Comparison of ENCODE assay signal across 8 mouse cellular contexts in the genomic region with DNA sequence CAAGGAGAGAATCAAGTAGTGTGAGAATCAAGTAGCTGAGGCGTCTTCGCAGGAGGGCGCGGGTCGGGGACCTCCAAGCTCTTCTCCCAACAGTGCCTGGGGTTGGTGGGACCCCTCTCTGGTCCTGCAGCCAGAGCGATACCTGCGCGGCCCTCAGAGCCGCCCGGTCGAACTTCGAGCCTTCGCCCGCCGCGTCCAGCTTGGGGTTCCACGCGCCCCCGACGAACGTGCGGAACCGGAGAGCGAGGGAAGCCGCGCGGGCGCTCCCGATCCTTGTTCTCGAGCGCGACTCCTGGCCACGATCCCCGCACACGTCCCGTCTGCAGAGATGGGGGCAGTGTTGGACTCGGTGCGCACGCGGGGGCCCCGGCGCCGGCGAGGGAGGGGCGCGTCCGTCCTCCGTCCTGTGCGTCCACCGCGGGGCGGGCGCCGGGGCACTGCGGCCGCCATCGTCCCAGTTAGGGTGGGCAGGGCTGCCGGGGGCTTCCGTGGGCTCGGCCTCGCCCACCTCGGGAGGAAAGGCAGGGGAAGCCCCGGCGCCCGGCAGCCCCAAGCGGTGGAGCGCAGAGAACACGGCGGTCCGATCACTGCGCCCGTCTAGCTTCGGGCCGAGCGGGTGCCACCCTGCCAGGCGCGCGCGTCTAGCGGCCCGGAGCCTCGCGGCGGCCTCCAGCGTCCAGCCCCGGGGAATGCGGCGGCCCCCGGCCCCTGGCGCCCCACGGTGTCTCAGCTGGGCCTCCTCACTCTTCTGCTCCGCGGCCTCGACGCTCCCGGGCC. TPM values are rescaled to one million over a fixed set of nuclear protein-coding genes. Genes with fewer than 3 reads are reported as not detected.
A peak's percentile ranks its signal among the peaks of the same experiment; 100 is the strongest.
DNase-seq lines count a peak whose midpoint lies in the region; ATAC-seq and TF ChIP-seq lines count a peak whose summit lies in the region.

TSS of gene She (plus strand) at position 556 of the 777 bp plus-strand sequence.

- H3K9ac ChIP-seq in forebrain, embryonic 16.5 days (replicated peaks; ENCODE audit: low read depth, low read length): peak within 1 kb of the TSS; percentile 30; the same call in 1 of the 2 replicates
- peak within 1 kb of the TSS; percentile 59 for H3K9ac ChIP-seq in hindbrain, embryonic 16.5 days (ENCODE audit: low read depth, low read length)
- H3K9ac ChIP-seq in liver, embryonic 14.5 days (replicated peaks): no peak within 1 kb of the TSS

- TF ChIP-seq EP300 in liver, embryonic 14.5 days (IDR thresholded peaks at IDR 0.05; ENCODE audit: low read depth): no peak

- H3K4me3 ChIP-seq in forebrain, embryonic 16.5 days (replicated peaks; ENCODE audit: low read length): peak within 1 kb of the TSS; percentile 38
- H3K4me3 ChIP-seq in hindbrain, embryonic 16.5 days (ENCODE audit: low read length): peak within 1 kb of the TSS; percentile 43
- H3K4me3 ChIP-seq in liver, embryonic 14.5 days (ENCODE audit: insufficient read depth in 1 of 2, low read depth in 2 of 2, low read length in 2 of 2): peak within 1 kb of the TSS; percentile 37 to 46
- H3K4me3 ChIP-seq in olfactory bulb, adult 2 months (ENCODE audit: insufficient read depth, low read depth, low read length): peak within 1 kb of the TSS; percentile 29

- H3K4me1 ChIP-seq in forebrain, embryonic 16.5 days (replicated peaks; ENCODE audit: control insufficient read depth, insufficient read depth, low read length): peaks cover 10% of the 10 kb centered on the region
- H3K4me1 ChIP-seq in hindbrain, embryonic 16.5 days (ENCODE audit: control insufficient read depth, insufficient read depth, low read depth, low read length): peaks cover 10% of the 10 kb centered on the region
- H3K4me1 ChIP-seq in liver, embryonic 14.5 days (replicated peaks; ENCODE audit: control insufficient read depth in 2 of 2, insufficient read depth in 2 of 2, low read length in 1 of 2): peaks cover 0 to 6% of the 10 kb centered on the region in 2 experiments; a peak in 2 of 4 replicates
- peaks cover 14% of the 10 kb centered on the region for H3K4me1 ChIP-seq in olfactory bulb, adult 2 months (ENCODE audit: control insufficient read depth, insufficient read depth, low read length)

- no peaks in the 10 kb centered on the region for H3K36me3 ChIP-seq in forebrain, embryonic 16.5 days (ENCODE audit: control insufficient read depth, insufficient read depth)
- no peaks in the 10 kb centered on the region for H3K36me3 ChIP-seq in hindbrain, embryonic 16.5 days (ENCODE audit: control insufficient read depth, insufficient read depth, low read length)
- H3K36me3 ChIP-seq in liver, embryonic 14.5 days (replicated peaks; ENCODE audit: control insufficient read depth, insufficient read depth, low read depth): no peaks in the 10 kb centered on the region

- peak; percentile 27 for DNase-seq in gastrocnemius, postnatal 10 days
- no peak for DNase-seq in gastrocnemius, adult 18-20 months (ENCODE audit: low spot score)
- no peak for DNase-seq in liver, embryonic 14.5 days (ENCODE audit: low read depth in 3 of 3, low spot score in 3 of 3)
- DNase-seq in thymus, postnatal 14 days: no peak
- DNase-seq in layer of hippocampus, adult 8-10 months (ENCODE audit: low spot score in 2 of 2): no peak

- no peak for TF ChIP-seq POLR2A in olfactory bulb, adult 2 months (IDR thresholded peaks at IDR 0.05; ENCODE audit: insufficient read depth, low read depth, low read length)

- H3K27me3 ChIP-seq in forebrain, embryonic 16.5 days (replicated peaks; ENCODE audit: control insufficient read depth, insufficient read depth, low read length): peaks cover 45% of the 10 kb centered on the region
- H3K27me3 ChIP-seq in hindbrain, embryonic 16.5 days (replicated peaks; ENCODE audit: control insufficient read depth, insufficient read depth, low read length): peaks cover 47% of the 10 kb centered on the region
- peaks cover 62% of the 10 kb centered on the region for H3K27me3 ChIP-seq in liver, embryonic 14.5 days (ENCODE audit: control insufficient read depth, insufficient read depth, low read length)

- no peak within 1 kb of the TSS for H3K27ac ChIP-seq in forebrain, embryonic 16.5 days (ENCODE audit: low read length)
- H3K27ac ChIP-seq in hindbrain, embryonic 16.5 days (ENCODE audit: low read depth, low read length): no peak within 1 kb of the TSS
- H3K27ac ChIP-seq in liver, embryonic 14.5 days: no peak within 1 kb of the TSS
- H3K27ac ChIP-seq in olfactory bulb, adult 2 months (ENCODE audit: insufficient read depth, low read depth, low read length): no peak within 1 kb of the TSS

- H3K9me3 ChIP-seq in forebrain, embryonic 16.5 days (ENCODE audit: control insufficient read depth, low read length): no peaks in the 10 kb centered on the region
- no peaks in the 10 kb centered on the region for H3K9me3 ChIP-seq in hindbrain, embryonic 16.5 days (ENCODE audit: control insufficient read depth, low read length)
- H3K9me3 ChIP-seq in liver, embryonic 14.5 days (ENCODE audit: control insufficient read depth, low read length): no peaks in the 10 kb centered on the region

- peak within 1 kb of the TSS; percentile 51 for H3K4me2 ChIP-seq in forebrain, embryonic 16.5 days (ENCODE audit: low read length)
- peak within 1 kb of the TSS; percentile 59 for H3K4me2 ChIP-seq in hindbrain, embryonic 16.5 days (ENCODE audit: low read length)
- peak within 1 kb of the TSS; percentile 36 for H3K4me2 ChIP-seq in liver, embryonic 14.5 days (ENCODE audit: low read depth)

- no peak for ATAC-seq in forebrain, embryonic 16.5 days
- ATAC-seq in hindbrain, embryonic 16.5 days: no peak
- ATAC-seq in liver, embryonic 14.5 days (ENCODE audit: insufficient read depth): no peak

- 2% methylated on average over 84 of the region's 96 CpGs for WGBS in forebrain, embryonic 16.5 days
- WGBS in hindbrain, embryonic 16.5 days: 2% methylated on average over 82 of the region's 96 CpGs
- WGBS in liver, embryonic 14.5 days (ENCODE audit: insufficient replicate concordance): 2% methylated on average over 84 of the region's 96 CpGs
- 3% methylated on average over 96 of the region's 96 CpGs for WGBS in olfactory bulb, adult 2 months

- no peak for TF ChIP-seq CTCF in liver, embryonic 14.5 days (IDR thresholded peaks at IDR 0.05; ENCODE audit: low read depth)
- TF ChIP-seq CTCF in olfactory bulb, adult 2 months (IDR thresholded peaks at IDR 0.05; ENCODE audit: insufficient read depth, low read depth, low read length): no peak

RNA-seq across cellular contexts. Expression of gene She, which starts in this region (rescaled TPM):
- 10 to 100 TPM in 1 of 2 experiments, 1 to 10 TPM in 1; 9.4 to 10.7 TPM for total RNA-seq in gastrocnemius, postnatal 10 days (2021)
- total RNA-seq in gastrocnemius, adult 18-20 months (2021): 1 to 10 TPM; 2.8 to 4.8 TPM
- polyA plus RNA-seq in forebrain, embryonic 16.5 days (2015; fragmentation: Nextera tagmentation; extraction: Ambion mirVana): 1.4 and 1.6 TPM in 2 replicates
- polyA plus RNA-seq in hindbrain, embryonic 16.5 days (2015; fragmentation: Nextera tagmentation; extraction: Ambion mirVana): 1.2 and 1.4 TPM in 2 replicates
- 0.50 and 0.55 TPM in 2 replicates for polyA plus RNA-seq in liver, embryonic 14.5 days (2012; rRNA removed)
- polyA plus RNA-seq in liver, embryonic 14.5 days (2014; fragmentation: Nextera tagmentation; extraction: Ambion mirVana): 0.81 and 0.86 TPM in 2 replicates
- not detected in 2 replicates for polyA plus RNA-seq in olfactory bulb, adult 2 months (2012; ENCODE audit: insufficient read depth, insufficient read length, low replicate concordance, missing spikeins)
- total RNA-seq in layer of hippocampus, adult 8-10 months (2022): 1 to 10 TPM; 2.9 to 5.3 (median 3.6) TPM
